ENCODE assay signal across 12 mouse cellular contexts in the genomic region with DNA sequence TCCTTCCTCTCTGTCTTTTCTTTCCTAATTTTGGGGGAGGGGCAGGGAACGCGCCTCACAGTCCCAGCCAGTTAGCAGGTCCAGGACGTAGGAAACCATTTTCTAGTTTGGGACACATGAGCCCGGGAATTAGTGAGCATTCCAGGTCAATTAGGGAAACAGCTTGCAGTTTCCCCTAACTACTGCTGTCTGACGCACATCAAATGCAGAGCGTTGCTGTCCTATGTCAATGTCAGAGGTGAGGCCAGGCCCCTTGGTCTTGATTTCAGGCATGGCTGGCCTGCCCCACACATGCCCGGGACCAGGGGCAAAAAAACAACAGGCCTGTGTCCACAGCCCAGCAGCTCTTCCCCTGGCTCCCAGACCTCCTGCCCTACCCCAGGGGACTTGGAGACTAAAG. TPM values are rescaled to one million over a fixed set of nuclear protein-coding genes. Genes with fewer than 3 reads are reported as not detected.
DNase-seq lines count a peak whose midpoint lies in the region; ATAC-seq and TF ChIP-seq lines count a peak whose summit lies in the region.
"Had no signal": no experiment of that assay in that cellular context is flagged by ENCODE, and none has a peak within 500 bp of the region (broad histone marks: within the 10 kb centered on the region; RNA-seq: fewer than 3 reads in every experiment).

No protein-coding gene starts in this region.

- TF ChIP-seq CTCF in hindbrain, postnatal 0 days (IDR thresholded peaks at IDR 0.05; ENCODE audit: low read depth): no peak

- no peaks in the 10 kb centered on the region for H3K36me3 ChIP-seq in hindbrain, embryonic 10.5 days
- H3K36me3 ChIP-seq in hindbrain, postnatal 0 days (ENCODE audit: insufficient read depth, low read length): no peaks in the 10 kb centered on the region
- H3K36me3 ChIP-seq in megakaryocyte, embryonic 14.5 days (replicated peaks; ENCODE audit: low read length): no peaks in the 10 kb centered on the region
- no peaks in the 10 kb centered on the region for H3K36me3 ChIP-seq in embryonic facial prominence, embryonic 10.5 days (replicated peaks)
- H3K36me3 ChIP-seq: embryonic facial prominence, embryonic 13.5 days had no signal

- 54% methylated on average over 7 of the region's 7 CpGs for WGBS in hindbrain, embryonic 10.5 days
- WGBS in hindbrain, postnatal 0 days: 57% methylated on average over 7 of the region's 7 CpGs
- 24% methylated on average over 7 of the region's 7 CpGs for WGBS in embryonic facial prominence, embryonic 10.5 days

- H3K9ac ChIP-seq in hindbrain, postnatal 0 days (replicated peaks; ENCODE audit: low read length): no peak overlapping the region

- H3K4me1 ChIP-seq in hindbrain, embryonic 10.5 days (replicated peaks): peaks cover 62% of the 10 kb centered on the region
- no peaks in the 10 kb centered on the region for H3K4me1 ChIP-seq in hindbrain, postnatal 0 days (ENCODE audit: insufficient read depth, low read length)
- peaks cover 65% of the 10 kb centered on the region for H3K4me1 ChIP-seq in megakaryocyte, embryonic 14.5 days
- H3K4me1 ChIP-seq in embryonic facial prominence, embryonic 10.5 days: peaks cover 89% of the 10 kb centered on the region

- H3K27me3 ChIP-seq in hindbrain, embryonic 10.5 days (ENCODE audit: insufficient read depth, poor library complexity, severe bottlenecking): 0 out of 2 replicates have a peak, but pooled peaks cover 3% of the 10 kb centered on the region
- H3K27me3 ChIP-seq in hindbrain, postnatal 0 days (ENCODE audit: insufficient read depth, low read length): no peaks in the 10 kb centered on the region
- H3K27me3 ChIP-seq in megakaryocyte, embryonic 14.5 days (replicated peaks): peaks cover 39% of the 10 kb centered on the region
- H3K27me3 ChIP-seq in embryonic facial prominence, embryonic 10.5 days (replicated peaks; ENCODE audit: low read depth, poor library complexity, severe bottlenecking): peaks cover 13% of the 10 kb centered on the region

- no peak overlapping the region for H3K4me3 ChIP-seq in hindbrain, embryonic 10.5 days
- no peak overlapping the region for H3K4me3 ChIP-seq in hindbrain, postnatal 0 days (ENCODE audit: low read length)
- H3K4me3 ChIP-seq in megakaryocyte, embryonic 14.5 days (replicated peaks): peak overlapping the region; percentile 76
- H3K4me3 ChIP-seq in embryonic facial prominence, embryonic 10.5 days: no peak overlapping the region
- H3K4me3 ChIP-seq: embryonic facial prominence, embryonic 13.5 days had no signal

- no peak for ATAC-seq in hindbrain, postnatal 0 days
- no peak for ATAC-seq in megakaryocyte, adult 5-6 weeks (ENCODE audit: poor library complexity, severe bottlenecking)
- ATAC-seq in megakaryocyte progenitor cell, adult 5-6 weeks (replicated peaks; ENCODE audit: poor library complexity): peak; percentile 8; the same call in 1 of the 2 replicates
- ATAC-seq: forebrain, embryonic 14.5 days had no signal

- H3K27ac ChIP-seq in hindbrain, embryonic 10.5 days: peak overlapping the region; percentile 71
- no peak overlapping the region for H3K27ac ChIP-seq in hindbrain, postnatal 0 days
- peak overlapping the region; percentile 83 for H3K27ac ChIP-seq in embryonic facial prominence, embryonic 10.5 days (replicated peaks)

- H3K9me3 ChIP-seq in hindbrain, embryonic 10.5 days: no peaks in the 10 kb centered on the region
- H3K9me3 ChIP-seq in hindbrain, postnatal 0 days (ENCODE audit: low read length): no peaks in the 10 kb centered on the region
- no peaks in the 10 kb centered on the region for H3K9me3 ChIP-seq in megakaryocyte, embryonic 14.5 days
- no peaks in the 10 kb centered on the region for H3K9me3 ChIP-seq in embryonic facial prominence, embryonic 10.5 days
- H3K9me3 ChIP-seq: embryonic facial prominence, embryonic 13.5 days had no signal

- no peak overlapping the region for H3K4me2 ChIP-seq in hindbrain, postnatal 0 days (ENCODE audit: low read depth, low read length)
- H3K4me2 ChIP-seq: embryonic facial prominence, embryonic 13.5 days had no signal

- no peak for DNase-seq in hindbrain, embryonic 10.5 days (ENCODE audit: low spot score)
- DNase-seq in hindbrain, postnatal 0 days (ENCODE audit: low spot score): no peak
- peak; percentile 76 for DNase-seq in embryonic facial prominence, embryonic 10.5 days (ENCODE audit: low spot score)
- DNase-seq in adrenal gland, postnatal 25 days: no peak
- DNase-seq: gastrocnemius, postnatal 14 days; layer of hippocampus, adult 9-11 months had no signal

RNA-seq across cellular contexts. Expression of a gene that starts 42.4 kb away (rescaled TPM):
- 1.6 and 3.5 TPM in 2 replicates for polyA plus RNA-seq in hindbrain, embryonic 10.5 days (2016; fragmentation: Nextera tagmentation; extraction: Ambion mirVana)
- 0.40 and 0.58 TPM in 2 replicates for total RNA-seq in hindbrain, postnatal 0 days (2014; rRNA removed)
- 0.21 TPM in 1 of 2 replicates, not detected in the other for polyA plus RNA-seq in hindbrain, postnatal 0 days (2015; fragmentation: Nextera tagmentation; extraction: Ambion mirVana)
- polyA plus RNA-seq in megakaryocyte, embryonic 14.5 days (2012; ENCODE audit: insufficient read depth, low replicate concordance): not detected in 2 replicates
- total RNA-seq in megakaryocyte, adult 5-6 weeks (2015): not detected in 2 replicates
- not detected in 2 replicates for total RNA-seq in megakaryocyte, adult 5-6 weeks (2017)
- 2.8 and 4.6 TPM in 2 replicates for polyA plus RNA-seq in embryonic facial prominence, embryonic 10.5 days (2016; fragmentation: Nextera tagmentation; extraction: Ambion mirVana)
- not detected in 2 replicates for total RNA-seq in megakaryocyte progenitor cell, adult 5-6 weeks (2015)
- not detected in 2 replicates for total RNA-seq in megakaryocyte progenitor cell, adult 5-6 weeks (2017)
- total RNA-seq in adrenal gland, postnatal 25 days (2021): 0.27 and 0.33 TPM in 2 replicates
- polyA plus RNA-seq: testis, adult 2 months had no signal

RNA-seq across cellular contexts. Expression of a gene that starts 54.1 kb away (rescaled TPM):
- polyA plus RNA-seq in hindbrain, embryonic 10.5 days (2016; fragmentation: Nextera tagmentation; extraction: Ambion mirVana): 7.0 and 13.7 TPM in 2 replicates
- total RNA-seq in hindbrain, postnatal 0 days (2014; rRNA removed): 3.7 and 10.6 TPM in 2 replicates
- 2.8 and 3.6 TPM in 2 replicates for polyA plus RNA-seq in hindbrain, postnatal 0 days (2015; fragmentation: Nextera tagmentation; extraction: Ambion mirVana)
- polyA plus RNA-seq in megakaryocyte, embryonic 14.5 days (2012; ENCODE audit: insufficient read depth, low replicate concordance): 0.06 and 1.0 TPM in 2 replicates
- not detected in 2 replicates for total RNA-seq in megakaryocyte, adult 5-6 weeks (2015)
- not detected in 2 replicates for total RNA-seq in megakaryocyte, adult 5-6 weeks (2017)
- 11.7 and 15.2 TPM in 2 replicates for polyA plus RNA-seq in embryonic facial prominence, embryonic 10.5 days (2016; fragmentation: Nextera tagmentation; extraction: Ambion mirVana)
- not detected in 2 replicates for total RNA-seq in megakaryocyte progenitor cell, adult 5-6 weeks (2015)
- not detected in 2 replicates for total RNA-seq in megakaryocyte progenitor cell, adult 5-6 weeks (2017)
- 2.7 and 3.6 TPM in 2 replicates for total RNA-seq in adrenal gland, postnatal 25 days (2021)
